Mouse (Mus musculus): Measurements from ENCODE around the gene Met.

Gene Met

GRCm38 (mm10) chr6:17463434-17464280 is at the start of gene Met:
Gene Met, plus strand, starts transcription at chr6:17463800.
- no peak for DNase-seq

- DNase-seq, result no peak
These were observed 45.4 kb upstream of the Met start for GRCm38 (mm10) chr6:17418226-17418625.

- DNase-seq, result no peak
These were observed 41.2 kb upstream of the Met start for GRCm38 (mm10) chr6:17422432-17422831.

GRCm38 (mm10) chr6:17429041-17429440 is 34.6 kb upstream of the Met start:
- DNase-seq, result no peak

GRCm38 (mm10) chr6:17429611-17430010 is 34.0 kb upstream of the Met start:
- DNase-seq, result no peak

- DNase-seq, result no peak
These were observed 20.3 kb upstream of the Met start for GRCm38 (mm10) chr6:17443311-17443710.

- DNase-seq, result no peak
These were observed 12.3 kb upstream of the Met start for GRCm38 (mm10) chr6:17451305-17451704.

- DNase-seq, result no peak
These were observed 8.5 kb upstream of the Met start for GRCm38 (mm10) chr6:17455116-17455515.

GRCm38 (mm10) chr6:17459561-17459960 is 4.0 kb upstream of the Met start:
- no peak for DNase-seq

GRCm38 (mm10) chr6:17461435-17461834 is 2.2 kb upstream of the Met start:
- no peak for DNase-seq

- no peak for DNase-seq
These were observed 853 bp downstream of the Met start for GRCm38 (mm10) chr6:17464281-17465025.

GRCm38 (mm10) chr6:17466526-17466925 is 2.9 kb downstream of the Met start:
- no peak for DNase-seq

GRCm38 (mm10) chr6:17468993-17469392 is 5.4 kb downstream of the Met start:
- DNase-seq, result no peak

- DNase-seq, result no peak
These were observed 9.5 kb downstream of the Met start for GRCm38 (mm10) chr6:17473128-17473527.

- DNase-seq, result no peak
These were observed 14.2 kb downstream of the Met start for GRCm38 (mm10) chr6:17477823-17478222.

GRCm38 (mm10) chr6:17478252-17478651 is 14.7 kb downstream of the Met start:
- DNase-seq, result no peak

GRCm38 (mm10) chr6:17478838-17479570 is 15.4 kb downstream of the Met start:
- DNase-seq, result no peak

- DNase-seq, result no peak
These were observed 17.5 kb downstream of the Met start for GRCm38 (mm10) chr6:17481068-17481467.

- DNase-seq, result no peak
These were observed 21.6 kb downstream of the Met start for GRCm38 (mm10) chr6:17485244-17485643.

GRCm38 (mm10) chr6:17485782-17486181 is 22.2 kb downstream of the Met start:
- DNase-seq, result no peak

GRCm38 (mm10) chr6:17488291-17488817 is 24.8 kb downstream of the Met start:
- DNase-seq, result no peak

GRCm38 (mm10) chr6:17490786-17491185 is 27.2 kb downstream of the Met start:
- DNase-seq, result no peak

GRCm38 (mm10) chr6:17491502-17491901 is 27.9 kb downstream of the Met start:
- no peak for DNase-seq

All from cerebellum, adult 11 months (tissue).